ENCODE assay signal across 11 mouse cellular contexts in genomic region chr17:30272769-30273168, GRCm38 (mm10).
DNase-seq lines count a peak whose midpoint lies in the region; ATAC-seq and TF ChIP-seq lines count a peak whose summit lies in the region.
"Had no signal": no experiment of that assay in that cellular context is flagged by ENCODE, and none has a peak within 500 bp of the region (broad histone marks: within the 10 kb centered on the region; RNA-seq: fewer than 3 reads in every experiment).

No protein-coding gene starts in this region.

- H3K9me3 ChIP-seq in intestine, embryonic 16.5 days (ENCODE audit: control insufficient read depth, low read length): no peaks in the 10 kb centered on the region
- H3K9me3 ChIP-seq: embryonic facial prominence, embryonic 12.5 days; limb, embryonic 12.5 days had no signal

- peaks cover 13% of the 10 kb centered on the region for H3K4me1 ChIP-seq in cerebellum, adult 2 months (ENCODE audit: control insufficient read depth, insufficient read depth, low read length)
- H3K4me1 ChIP-seq in intestine, embryonic 16.5 days (ENCODE audit: control insufficient read depth, insufficient read depth, low read length): 0 out of 2 replicates have a peak, but pooled peaks cover 7% of the 10 kb centered on the region
- H3K4me1 ChIP-seq: embryonic facial prominence, embryonic 12.5 days had no signal

- intact Hi-C loops in left cerebral cortex, postnatal 10 days (cut with DNase I): no loop called here

- H3K4me3 ChIP-seq in cerebellum, adult 2 months (replicated peaks; ENCODE audit: insufficient read depth, low read depth, low read length): no peak overlapping the region
- no peak overlapping the region for H3K4me3 ChIP-seq in intestine, embryonic 16.5 days (ENCODE audit: low read length)
- H3K4me3 ChIP-seq: embryonic facial prominence, embryonic 12.5 days; limb, embryonic 12.5 days had no signal

- H3K9ac ChIP-seq in intestine, embryonic 16.5 days (ENCODE audit: low read depth, low read length): no peak overlapping the region
- H3K9ac ChIP-seq: embryonic facial prominence, embryonic 12.5 days; limb, embryonic 12.5 days had no signal

- 0 out of 2 replicates have a peak, but pooled peaks cover 4% of the 10 kb centered on the region for H3K36me3 ChIP-seq in intestine, embryonic 16.5 days (ENCODE audit: control insufficient read depth, insufficient read depth, low read length)
- H3K36me3 ChIP-seq: embryonic facial prominence, embryonic 12.5 days had no signal

- 29% methylated on average over 6 of the region's 6 CpGs for WGBS in cerebellum, adult 2 months
- WGBS in intestine, embryonic 16.5 days: 90% methylated on average over 6 of the region's 6 CpGs

- no peaks in the 10 kb centered on the region for H3K27me3 ChIP-seq in cerebellum, adult 2 months (ENCODE audit: control insufficient read depth, insufficient read depth, low read length)
- H3K27me3 ChIP-seq in intestine, embryonic 16.5 days (replicated peaks; ENCODE audit: control insufficient read depth, insufficient read depth, low read length): no peaks in the 10 kb centered on the region
- H3K27me3 ChIP-seq: embryonic facial prominence, embryonic 12.5 days; limb, embryonic 12.5 days had no signal

- TF ChIP-seq CTCF in cerebellum, adult 2 months (IDR thresholded peaks at IDR 0.05; ENCODE audit: borderline replicate concordance, insufficient read depth, low read depth, low read length): no peak

- no peak overlapping the region for H3K4me2 ChIP-seq in intestine, embryonic 16.5 days (ENCODE audit: low read depth, low read length)
- H3K4me2 ChIP-seq: embryonic facial prominence, embryonic 12.5 days; limb, embryonic 12.5 days had no signal

- peak; percentile 45 to 48 for DNase-seq in left cerebral cortex, postnatal 10 days (ENCODE audit: extremely low spot score in 1 of 2, low spot score in 2 of 2)
- no peak for DNase-seq in left cerebral cortex, adult 8-10 months (ENCODE audit: low spot score in 2 of 2)
- DNase-seq in cerebellum, adult 2 months: peak; percentile 68 to 83
- peak; percentile 70 to 92 for DNase-seq in layer of hippocampus, adult 18-20 months (ENCODE audit: low spot score in 2 of 2)
- DNase-seq in right cerebral cortex, postnatal 10 days (ENCODE audit: low spot score in 2 of 2): peak; percentile 74 to 79
- DNase-seq in T-cell, adult 2 months (ENCODE audit: low spot score): no peak
- DNase-seq: kidney, postnatal 10 days; lung, adult 18-20 months had no signal

- H3K27ac ChIP-seq in cerebellum, adult 2 months (ENCODE audit: insufficient read depth, low read length): no peak overlapping the region
- H3K27ac ChIP-seq in intestine, embryonic 16.5 days (ENCODE audit: low read length): no peak overlapping the region
- H3K27ac ChIP-seq: embryonic facial prominence, embryonic 12.5 days; limb, embryonic 12.5 days had no signal

- TF ChIP-seq POLR2A in cerebellum, adult 2 months (IDR thresholded peaks at IDR 0.05; ENCODE audit: borderline replicate concordance, insufficient read depth, low read length): no peak

- no peak for ATAC-seq in intestine, embryonic 16.5 days

Comparison
In these comparisons a context has a peak if more than half of its experiments do, and no peak if none do; other contexts are left out.
1. DNase-seq: peak in left cerebral cortex, postnatal 10 days (2 of 2), cerebellum, adult 2 months (2 of 2), layer of hippocampus, adult 18-20 months (2 of 2) and right cerebral cortex, postnatal 10 days (2 of 2); none in left cerebral cortex, adult 8-10 months (0 of 2) and T-cell, adult 2 months (single experiment).